2 mouse cellular contexts compared by ENCODE assay signal in genomic region chr11:100393733-100394132, GRCm38 (mm10).
TF ChIP-seq lines count a peak whose summit lies in the region.

No protein-coding gene starts in this region.

TF ChIP-seq in CH12.LX, 34 proteins besides CTCF, POLR2A, EP300 and RAD21 (continued from another document):
- no peak for TF ChIP-seq IRF4 (IDR thresholded peaks at IDR 0.05; ENCODE audit: low read depth, low read length)
- no peak for TF ChIP-seq MAX (IDR thresholded peaks at IDR 0.05; ENCODE audit: low read length)
- no peak for TF ChIP-seq KAT2A (IDR thresholded peaks at IDR 0.05; ENCODE audit: insufficient replicate concordance, low read length)
- TF ChIP-seq TBP (conservative IDR thresholded peaks at IDR 0.05; ENCODE audit: low read depth, low read length): no peak
- no peak for TF ChIP-seq ZMIZ1 (IDR thresholded peaks at IDR 0.05; ENCODE audit: low read depth, low read length)
- no peak for TF ChIP-seq GABPA (IDR thresholded peaks at IDR 0.05; ENCODE audit: insufficient replicate concordance, low read depth, low read length)
- 0 out of 2 replicates have a peak, but pooled peaks have one; percentile 16 for TF ChIP-seq TCF12 (IDR thresholded peaks at IDR 0.05; ENCODE audit: low read depth, low read length)
- TF ChIP-seq JUN (IDR thresholded peaks at IDR 0.05; ENCODE audit: insufficient read depth, low read depth, low read length): 0 out of 2 replicates have a peak, but pooled peaks have one; percentile 28
- TF ChIP-seq BHLHE40 (IDR thresholded peaks at IDR 0.05; ENCODE audit: low read depth, low read length): 0 out of 2 replicates have a peak, but pooled peaks have one; percentile 28
- no peak for TF ChIP-seq USF1 (IDR thresholded peaks at IDR 0.05; ENCODE audit: low read depth, low read length)

TF ChIP-seq in myocyte, 11 proteins besides CTCF, POLR2A, EP300 and RAD21 (continued from another document):
- no peak for TF ChIP-seq CEBPB (IDR thresholded peaks at IDR 0.05; ENCODE audit: insufficient read depth, poor library complexity, severe bottlenecking)
- peak in 2 of 3 experiments; percentile 32 to 72 for TF ChIP-seq MYOD1 (IDR thresholded peaks at IDR 0.05; ENCODE audit: control insufficient read depth in 1 of 3, insufficient read length in 2 of 3, low read depth in 2 of 3)
TF ChIP-seq in myocyte: peak in this region for 2.
